28 mouse cellular contexts compared by ENCODE assay signal in the genomic region with DNA sequence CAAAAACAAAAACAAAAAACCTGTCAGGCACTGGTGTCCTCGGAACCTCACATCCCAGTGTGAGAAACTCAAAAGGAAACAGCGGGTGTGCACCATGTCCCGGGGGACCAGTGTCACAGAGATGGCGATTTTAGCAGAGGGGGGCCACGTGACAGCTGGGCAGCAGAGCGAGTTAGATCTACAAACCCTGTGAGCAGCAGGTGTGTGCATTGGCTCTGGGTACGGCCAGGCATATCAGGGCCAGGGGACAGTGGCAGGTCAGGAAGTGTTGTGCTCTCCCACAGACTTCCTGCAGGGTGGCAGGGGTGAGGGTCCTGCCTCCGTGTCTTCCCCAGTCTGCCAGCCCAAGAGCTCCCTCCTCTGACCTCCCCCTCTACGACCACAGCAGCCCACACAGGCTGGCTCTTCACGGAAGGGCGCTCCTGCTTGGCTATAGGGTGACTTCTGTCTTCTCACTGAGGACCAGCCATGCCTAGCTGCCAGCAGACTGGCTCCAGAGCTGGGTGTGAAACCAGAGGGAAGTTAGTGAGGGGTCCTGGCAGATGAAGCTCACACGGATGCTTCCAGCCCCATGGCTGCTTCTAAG. TPM values are rescaled to one million over a fixed set of nuclear protein-coding genes. Genes with fewer than 3 reads are reported as not detected.
A peak's percentile ranks its signal among the peaks of the same experiment; 100 is the strongest.
DNase-seq lines count a peak whose midpoint lies in the region; ATAC-seq and TF ChIP-seq lines count a peak whose summit lies in the region.
"Had no signal": no experiment of that assay in that cellular context is flagged by ENCODE, and none has a peak within 500 bp of the region (broad histone marks: within the 10 kb centered on the region; RNA-seq: fewer than 3 reads in every experiment).

No protein-coding gene starts in this region.

- H3K4me3 ChIP-seq in layer of hippocampus, adult 2 months: no peak overlapping the region
- H3K4me3 ChIP-seq: forebrain, embryonic 10.5 days; heart, embryonic 15.5 days; hindbrain, embryonic 13.5 days; limb, embryonic 15.5 days; liver, embryonic 15.5 days; megakaryocyte, embryonic 14.5 days; neural tube, embryonic 13.5 days; stomach, embryonic 15.5 days had no signal

- TF ChIP-seq CTCF in layer of hippocampus, adult 2 months (conservative IDR thresholded peaks at IDR 0.05): no peak

- peak overlapping the region; percentile 21; the same call in 1 of the 2 replicates for H3K27ac ChIP-seq in layer of hippocampus, adult 2 months
- H3K27ac ChIP-seq: forebrain, embryonic 10.5 days; heart, embryonic 15.5 days; hindbrain, embryonic 13.5 days; limb, embryonic 15.5 days; liver, embryonic 15.5 days; neural tube, embryonic 13.5 days; stomach, embryonic 15.5 days had no signal

- DNase-seq in cerebellum, adult 9-11 months: peak; percentile 65
- no peak for DNase-seq in cerebellum, adult 11 months
- DNase-seq in layer of hippocampus, adult 2 months (ENCODE audit: low spot score in 2 of 2): no peak
- no peak for DNase-seq in layer of hippocampus, adult 18-20 months (ENCODE audit: low spot score in 2 of 2)
- DNase-seq in spleen, postnatal 36 days (ENCODE audit: low spot score in 2 of 2): peak; percentile 76 to 77
- DNase-seq in right cerebral cortex, adult 2 months (ENCODE audit: low spot score in 2 of 2): no peak
- DNase-seq in adrenal gland, postnatal 25 days: no peak
- DNase-seq: adrenal gland, adult 2 months; cerebellum, adult 8-10 months; forebrain, postnatal 0 days; heart, postnatal 36 days; kidney, adult 18-20 months; left cerebral cortex, postnatal 4 days; lung, postnatal 10 days; midbrain, embryonic 14.5 days; right cerebral cortex, adult 18-20 months; thymus, postnatal 25 days had no signal

- peak; percentile 51 for ATAC-seq in neutrophil, adult 5-6 weeks (ENCODE audit: extremely low read depth, insufficient number of reproducible peaks, low FRiP score, poor library complexity, severe bottlenecking)
- ATAC-seq: forebrain, postnatal 0 days; Patski had no signal

RNA-seq across cellular contexts. Expression of gene Kcnc1, which starts 13.0 kb away (rescaled TPM):
- total RNA-seq in layer of hippocampus, adult 2 months (2021): 100 to 1,000 TPM; 120 TPM
- total RNA-seq in layer of hippocampus, adult 18-20 months (2021): 100 to 1,000 TPM; 117 to 118 TPM
- total RNA-seq in neutrophil, adult 5-6 weeks (2017): 0.49 and 0.81 TPM in 2 replicates
- 0.33 TPM in 2 replicates for total RNA-seq in adrenal gland, postnatal 25 days (2021)

RNA-seq across cellular contexts. Expression of gene Myod1, which starts 33.0 kb away (rescaled TPM):
- total RNA-seq in layer of hippocampus, adult 2 months (2021): under 1 TPM in 1 of 2 experiments, not detected in 1; 0.20 TPM
- total RNA-seq in layer of hippocampus, adult 18-20 months (2021): under 1 TPM in 1 of 2 experiments, not detected in 1; 0.18 TPM
- not detected in 2 replicates for total RNA-seq in neutrophil, adult 5-6 weeks (2017)
- total RNA-seq in adrenal gland, postnatal 25 days (2021): not detected in 2 replicates
- total RNA-seq: adrenal gland, adult 2 months; forebrain, postnatal 0 days; heart, postnatal 36 days; layer of hippocampus, postnatal 14 days; left cerebral cortex, postnatal 4 days had no signal

Comparison
In these comparisons a context has a peak if more than half of its experiments do, and no peak if none do; other contexts are left out.
1. DNase-seq: peak in cerebellum, adult 9-11 months (single experiment) and spleen, postnatal 36 days (2 of 2); none in cerebellum, adult 11 months (single experiment), layer of hippocampus, adult 2 months (0 of 2), layer of hippocampus, adult 18-20 months (0 of 2), right cerebral cortex, adult 2 months (0 of 2) and adrenal gland, postnatal 25 days (single experiment).
2. RNA of gene Kcnc1, which starts 13.0 kb away (total RNA-seq): 120 TPM in layer of hippocampus, adult 2 months and 117 to 118 TPM in layer of hippocampus, adult 18-20 months; 0.49 to 0.81 TPM in neutrophil, adult 5-6 weeks and 0.33 TPM in adrenal gland, postnatal 25 days; every median in the first group is over 10 times any median in the second.